Mouse (Mus musculus): ENCODE data around the gene Arpc5l. TPM values are rescaled to one million over a fixed set of nuclear protein-coding genes. Genes with fewer than 3 reads are reported as not detected.

The Arpc5l gene
- total RNA-seq (2021): 10 to 100 TPM; 55.1 to 58.2 TPM
- long read RNA-seq, experiment 1, partial matches to known transcripts: 3 of 6 reads
- long read RNA-seq, experiment 1, other reads (novel, unspliced or antisense): 0 of 6 reads
- long read RNA-seq, experiment 2, full-length matches to known transcripts: 4 of 10 reads
- long read RNA-seq, experiment 2, partial matches to known transcripts: 0 of 10 reads
- long read RNA-seq, experiment 2, other reads (novel, unspliced or antisense): 6 of 10 reads

GRCm38 (mm10) chr2:39004880-39005435 lies at the start of gene Arpc5l:
Gene Arpc5l (plus strand): TSS chr2:39005348.
- intact Hi-C loops (cut with DNase I; ENCODE audit: low total_unique reads): no loop called here
- DNase-seq: peak; percentile 94

GRCm38 (mm10) chr2:38956062-38956461 lies 49.1 kb upstream of the Arpc5l start:
- intact Hi-C loops (cut with DNase I; ENCODE audit: low total_unique reads): no loop called here

DNA sequence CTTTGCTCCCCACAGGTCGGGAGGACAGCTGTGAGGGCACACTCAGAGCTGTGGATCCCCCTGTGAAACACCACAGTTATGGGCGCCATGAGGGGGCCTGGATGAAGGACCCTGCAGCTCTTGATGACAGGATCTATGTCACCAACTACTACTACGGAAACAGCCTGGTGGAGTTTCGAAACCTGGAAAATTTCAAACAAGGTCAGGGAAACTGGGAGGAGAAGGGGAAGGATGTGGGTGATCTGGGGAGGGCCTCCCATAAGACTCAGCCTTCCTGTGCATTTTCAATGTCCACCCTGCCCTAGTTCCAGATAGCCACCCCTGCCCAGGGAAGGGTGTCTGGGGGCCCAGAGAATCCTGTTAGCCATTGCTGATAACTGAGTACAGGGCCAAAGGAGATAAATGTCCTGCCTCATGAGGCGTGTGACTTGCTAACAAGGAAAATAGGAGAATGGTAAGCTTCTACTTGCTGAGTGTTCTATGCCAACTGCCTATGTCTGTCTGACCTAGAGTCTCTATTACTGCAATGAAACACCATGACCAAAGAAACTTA lies 47.4 kb upstream of the Arpc5l start:
- DNase-seq: no peak
- intact Hi-C loops (cut with DNase I; ENCODE audit: low total_unique reads): no loop called here

More at GRCm38 (mm10) chr2:38956062-38956461, 49.1 kb upstream of the Arpc5l start:
- no peak for DNase-seq

DNA sequence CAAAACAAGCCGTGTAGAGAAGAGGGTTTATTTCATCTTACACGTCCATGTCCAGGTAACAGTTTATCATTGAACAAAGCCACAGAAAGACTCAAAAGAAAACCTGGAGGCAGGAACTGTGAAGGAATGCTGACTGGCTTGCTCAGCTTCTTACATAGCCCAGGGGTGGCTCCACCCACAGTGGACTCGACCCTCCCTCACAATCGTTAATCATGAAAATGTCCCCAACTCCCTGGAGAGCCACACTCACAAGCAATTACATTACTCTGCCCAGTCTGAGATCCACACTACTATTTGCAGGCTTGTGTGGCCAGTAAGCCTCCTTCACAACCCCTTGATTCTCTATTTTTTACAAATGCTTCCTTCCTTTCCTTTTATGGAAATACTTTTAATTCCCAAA lies 41.0 kb upstream of the Arpc5l start:
- intact Hi-C loops (cut with DNase I; ENCODE audit: low total_unique reads): no loop called here
- DNase-seq: no peak

- intact Hi-C loops (cut with DNase I; ENCODE audit: low total_unique reads): no loop called here
- no peak for DNase-seq
These were observed 35.5 kb upstream of the Arpc5l start for GRCm38 (mm10) chr2:38969650-38970049.

DNA sequence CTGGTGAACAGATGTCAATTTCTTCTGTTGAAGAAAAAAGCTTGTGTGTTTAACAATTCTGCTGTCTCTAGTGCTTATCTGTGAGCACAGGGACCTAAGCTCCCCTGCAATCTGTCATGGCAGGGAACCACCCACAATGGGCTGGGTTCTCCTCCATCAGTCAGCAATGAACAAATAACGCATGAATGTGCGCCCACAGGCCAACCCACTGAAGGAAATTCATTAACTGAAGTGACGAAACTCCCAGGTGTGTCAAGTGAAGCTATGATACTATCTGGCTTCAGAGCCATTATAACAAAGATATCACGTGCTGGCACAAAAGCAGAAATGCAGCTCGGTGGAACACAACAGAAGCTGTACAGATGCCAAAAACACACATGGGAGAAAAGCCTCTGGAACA lies 35.1 kb upstream of the Arpc5l start:
- intact Hi-C loops (cut with DNase I; ENCODE audit: low total_unique reads): no loop called here
- no peak for DNase-seq

DNA sequence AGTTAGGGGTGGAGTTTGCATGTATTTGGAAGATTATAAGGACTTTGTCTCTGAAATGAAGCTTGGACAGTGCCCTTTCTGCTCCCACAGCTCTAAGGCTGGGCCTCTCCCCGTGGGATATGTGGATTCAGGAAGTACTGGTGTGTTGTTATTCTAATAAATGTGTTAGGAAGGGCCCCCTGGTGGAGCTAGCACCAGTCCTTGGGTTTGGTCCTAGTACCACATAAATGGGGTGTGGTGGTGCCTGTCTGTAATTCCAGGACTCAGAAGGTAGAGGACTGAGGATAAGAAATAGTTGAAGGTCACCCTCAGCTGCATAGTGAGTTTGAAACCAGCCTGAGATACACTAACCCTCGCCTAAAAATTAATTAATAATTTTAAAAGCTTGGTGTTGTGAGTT lies 31.9 kb upstream of the Arpc5l start:
- intact Hi-C loops (cut with DNase I; ENCODE audit: low total_unique reads): no loop called here
- no peak for DNase-seq

DNA sequence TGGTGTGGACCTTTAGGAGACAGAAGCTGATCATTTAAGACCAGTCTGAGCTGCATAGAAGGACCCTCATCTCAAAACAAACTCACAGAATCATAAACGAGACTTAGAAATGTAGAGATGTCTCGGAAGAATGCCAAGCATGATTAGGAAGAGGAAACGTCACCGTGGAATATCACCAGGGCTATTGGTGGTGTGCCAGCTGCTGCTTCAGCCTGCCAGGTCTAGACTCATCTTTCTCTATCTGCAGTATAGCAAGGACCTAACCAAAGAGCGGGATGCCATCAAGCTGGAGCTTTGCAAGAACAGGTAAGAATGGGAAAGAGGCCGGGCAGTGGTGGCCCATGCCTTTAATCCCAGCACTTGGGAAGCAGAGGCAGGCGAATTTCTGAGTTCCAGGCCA lies 31.4 kb upstream of the Arpc5l start:
- no peak for DNase-seq
- intact Hi-C loops (cut with DNase I; ENCODE audit: low total_unique reads): no loop called here

DNA sequence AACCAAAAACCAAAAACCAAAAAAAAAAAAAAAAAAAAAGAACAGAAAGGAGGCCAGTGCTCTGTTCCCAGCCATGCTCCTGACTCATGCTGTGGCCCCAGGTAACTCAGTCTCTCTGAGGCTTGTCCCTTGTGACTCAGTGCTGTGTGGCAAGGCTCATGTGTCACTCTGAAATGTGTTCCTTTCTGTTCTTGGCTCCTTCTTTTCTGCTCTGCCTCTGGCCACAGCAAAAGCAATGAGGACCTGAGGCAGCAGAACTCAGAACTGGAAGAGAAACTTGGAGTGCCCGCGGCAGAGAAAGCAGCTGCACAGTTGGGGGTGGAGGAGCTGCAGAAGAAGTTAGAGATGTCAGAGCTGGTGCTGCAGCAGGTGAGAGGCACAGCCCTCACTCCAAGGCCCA lies 31.0 kb upstream of the Arpc5l start:
- intact Hi-C loops (cut with DNase I; ENCODE audit: low total_unique reads): no loop called here
- DNase-seq: no peak

- no peak for DNase-seq
- intact Hi-C loops (cut with DNase I; ENCODE audit: low total_unique reads): no loop called here
These were observed 30.0 kb upstream of the Arpc5l start for GRCm38 (mm10) chr2:38975181-38975580.

- DNase-seq: no peak
- intact Hi-C loops (cut with DNase I; ENCODE audit: low total_unique reads): no loop called here
These were observed 29.0 kb upstream of the Arpc5l start for GRCm38 (mm10) chr2:38975941-38976805.

GRCm38 (mm10) chr2:38977837-38978236 lies 27.3 kb upstream of the Arpc5l start:
- DNase-seq: no peak
- intact Hi-C loops (cut with DNase I; ENCODE audit: low total_unique reads): no loop called here

- DNase-seq: no peak
- intact Hi-C loops (cut with DNase I; ENCODE audit: low total_unique reads): no loop called here
These were observed 21.7 kb upstream of the Arpc5l start for GRCm38 (mm10) chr2:38983456-38983855.

- DNase-seq: peak; percentile 70
- intact Hi-C loops (cut with DNase I; ENCODE audit: low total_unique reads): no loop called here
These were observed 18.6 kb upstream of the Arpc5l start for GRCm38 (mm10) chr2:38986580-38986979.

- intact Hi-C loops (cut with DNase I; ENCODE audit: low total_unique reads): no loop called here
These were observed 17.8 kb upstream of the Arpc5l start for GRCm38 (mm10) chr2:38987371-38987770.

DNA sequence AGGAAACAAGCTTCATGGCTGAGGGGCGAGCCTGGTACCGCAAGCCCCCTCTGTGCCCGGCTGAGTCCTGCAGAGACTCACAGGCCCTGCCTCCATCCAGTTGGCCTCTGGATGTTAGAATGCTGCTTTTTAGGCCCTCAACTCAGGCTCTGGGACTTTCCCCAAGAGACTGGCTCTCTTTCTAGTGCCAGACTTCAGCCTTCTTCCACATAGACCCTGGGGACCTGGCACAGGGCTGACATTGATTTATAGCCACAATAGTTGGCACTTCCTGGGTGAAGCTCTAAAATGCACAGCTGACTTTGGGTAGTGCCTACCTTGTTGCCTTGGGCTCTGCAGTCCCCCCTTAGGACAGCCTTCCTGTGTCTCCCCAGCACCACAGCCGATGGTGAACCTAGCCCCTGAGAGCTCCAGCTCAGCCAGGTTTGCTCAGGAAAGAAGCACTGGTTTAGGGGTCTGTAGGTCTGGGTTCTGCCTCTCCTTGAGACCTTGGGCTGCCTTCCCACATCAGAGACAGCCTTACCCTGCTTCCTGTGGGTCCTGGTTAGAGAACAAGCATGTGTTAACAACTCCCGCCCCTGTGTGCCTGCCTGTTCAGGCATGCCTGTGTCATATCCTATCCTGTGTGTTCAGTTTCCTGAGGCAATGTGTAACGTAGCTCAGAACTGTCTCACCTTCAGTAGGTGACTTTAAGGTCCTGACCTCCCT lies 17.2 kb upstream of the Arpc5l start:
- DNase-seq: no peak
- intact Hi-C loops (cut with DNase I; ENCODE audit: low total_unique reads): loop anchor here (2.0 kb wide), 1 partner anchor 49 kb away; no protein-coding TSS in a partner anchor

More at GRCm38 (mm10) chr2:38987371-38987770, 17.8 kb upstream of the Arpc5l start:
- DNase-seq: no peak

DNA sequence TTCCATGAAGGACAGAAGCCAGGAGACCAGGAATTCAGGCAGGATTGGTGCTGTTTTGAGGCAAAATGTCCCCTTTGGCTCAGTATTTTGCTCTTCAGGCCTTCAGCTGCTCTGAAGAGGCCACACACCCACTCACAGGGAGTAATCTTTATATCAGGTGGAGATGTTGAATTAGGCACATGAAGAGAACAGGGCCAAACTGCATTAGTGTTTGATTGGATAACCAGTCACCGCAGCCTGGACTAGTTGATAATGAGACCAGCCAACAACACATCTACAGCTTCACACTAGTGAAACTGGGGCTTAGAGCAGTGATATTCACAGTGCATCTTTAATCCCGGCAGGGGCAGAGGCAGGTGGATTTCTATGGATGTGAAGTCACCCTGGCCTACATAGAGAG lies 16.2 kb upstream of the Arpc5l start:
- intact Hi-C loops (cut with DNase I; ENCODE audit: low total_unique reads): loop anchor here (2.0 kb wide), 1 partner anchor 50 kb away; no protein-coding TSS in a partner anchor
- no peak for DNase-seq

DNA sequence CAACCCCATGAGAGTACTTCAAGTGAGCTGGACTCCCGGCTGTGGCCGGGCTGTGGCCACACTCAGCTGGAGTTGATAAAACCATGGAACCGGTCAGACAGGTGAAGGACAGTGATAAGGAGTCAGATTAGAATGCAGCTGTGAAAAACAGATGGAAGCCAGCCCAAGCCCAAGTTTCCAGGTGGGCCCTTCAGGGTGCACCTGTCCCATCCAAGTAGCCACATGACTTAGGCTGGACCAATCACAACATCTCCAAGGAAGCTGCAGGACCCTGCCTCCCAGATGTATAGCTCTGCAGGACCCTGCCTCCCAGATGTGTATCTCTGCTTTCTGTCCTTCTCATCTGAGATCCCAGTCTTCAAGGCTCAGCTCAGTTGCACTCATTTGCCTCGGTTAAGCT lies 13.1 kb upstream of the Arpc5l start:
- no peak for DNase-seq
- intact Hi-C loops (cut with DNase I; ENCODE audit: low total_unique reads): no loop called here

DNA sequence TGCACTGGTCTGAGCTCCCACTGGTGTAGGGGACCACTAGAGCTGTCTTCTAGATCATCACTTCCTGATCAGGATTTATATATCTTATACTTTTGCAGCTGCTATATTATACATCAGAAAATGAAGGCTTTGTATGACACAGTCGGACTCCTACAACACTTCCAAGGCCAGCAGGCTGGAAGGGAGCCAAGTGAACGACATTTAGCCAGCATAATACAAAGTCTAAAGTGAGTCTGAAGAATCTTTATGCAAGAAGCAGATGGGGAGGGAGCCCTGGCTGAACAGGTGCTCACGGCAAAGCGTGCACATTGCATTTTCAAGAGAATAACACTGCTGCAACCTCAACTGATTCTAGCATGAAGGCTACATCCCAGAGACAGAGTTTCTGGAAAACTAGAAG lies 12.7 kb upstream of the Arpc5l start:
- DNase-seq: no peak
- intact Hi-C loops (cut with DNase I; ENCODE audit: low total_unique reads): no loop called here
